Mouse (Mus musculus) MEL (cell line): ENCODE measurements around the gene Stra8. TPM values are rescaled to one million over a fixed set of nuclear protein-coding genes. Genes with fewer than 3 reads are reported as not detected.
A peak's percentile ranks its signal among the peaks of the same experiment; 100 is the strongest.

Experiments used
- DNase-seq: peaks from one replicate; pipeline ENCODE4 v3.0.0; 2011; ENCODE audit warnings: low read depth, low spot score
- H3K27ac ChIP-seq: 2 replicates; pipeline ENCODE4 v1.5.1; 2012; ENCODE audit warnings: low read depth, mild to moderate bottlenecking, control low read depth, low read length, moderate library complexity; ENCODE audit not compliant: control insufficient read depth
- H3K27me3 ChIP-seq, 2 experiments: fragments of 150-350 bp in 1 of 2; sonication (generic) in 1 of 2; 2 replicates each; pipeline ENCODE4 v1.6.1; 2012; ENCODE audit warnings: low read length in 2 of 2, mild to moderate bottlenecking in 2 of 2, improper control_type of control experiment in 1 of 2, moderate library complexity in 1 of 2; ENCODE audit not compliant: insufficient read depth in 2 of 2, control insufficient read depth in 1 of 2
- H3K36me3 ChIP-seq, 2 experiments: 2 replicates each; pipeline ENCODE4 v1.6.1; 2012 to 2014; ENCODE audit warnings: low read length in 2 of 2, improper control_type of control experiment in 1 of 2, inconsistent platforms in 1 of 2, mild to moderate bottlenecking in 1 of 2; ENCODE audit not compliant: insufficient read depth in 2 of 2, control insufficient read depth in 1 of 2
- H3K4me1 ChIP-seq, 2 experiments: fragments of 150-350 bp in 1 of 2; sonication (generic) in 1 of 2; 2 replicates each; pipeline ENCODE4 v1.6.1; 2012; ENCODE audit warnings: low read length in 2 of 2, improper control_type of control experiment in 1 of 2, mild to moderate bottlenecking in 1 of 2; ENCODE audit not compliant: insufficient read depth in 2 of 2, control insufficient read depth in 1 of 2
- H3K4me3 ChIP-seq, 2 experiments: fragments of 150-350 bp in 1 of 2; sonication (generic) in 1 of 2; 2 replicates each; pipeline ENCODE4 v1.5.1; 2012; ENCODE audit warnings: low read depth in 2 of 2, low read length in 2 of 2, mild to moderate bottlenecking in 2 of 2, moderate library complexity in 2 of 2, control low read depth in 1 of 2, improper control_type of control experiment in 1 of 2; ENCODE audit not compliant: control insufficient read depth in 1 of 2, insufficient read depth in 1 of 2
- H3K79me2 ChIP-seq: 2 replicates; pipeline ENCODE4 v1.6.1; 2012; ENCODE audit warnings: mild to moderate bottlenecking, low read length, moderate library complexity; ENCODE audit not compliant: control insufficient read depth, poor library complexity, insufficient read depth
- H3K9ac ChIP-seq: 2 replicates; pipeline ENCODE4 v1.6.1; 2012; ENCODE audit warnings: low read depth, mild to moderate bottlenecking, control low read depth, low read length, moderate library complexity; ENCODE audit not compliant: control insufficient read depth, poor library complexity, severe bottlenecking
- H3K9me3 ChIP-seq: fragments of 150-350 bp; sonication (generic); replicated peaks from 2 replicates; pipeline ENCODE4 v1.6.1; 2012; ENCODE audit warnings: mild to moderate bottlenecking, low read length, improper control_type of control experiment, moderate library complexity; ENCODE audit not compliant: insufficient read depth
- BHLHE40 ChIP-seq: IDR thresholded peaks from 2 replicates; pipeline ENCODE4 v1.6.1; 2012; ENCODE audit warnings: low read depth, mild to moderate bottlenecking, inconsistent platforms, low read length, improper control_type of control experiment, borderline replicate concordance
- CHD1 ChIP-seq: IDR thresholded peaks from 2 replicates; pipeline ENCODE4 v1.6.1; 2012; ENCODE audit warnings: low read depth, mild to moderate bottlenecking, inconsistent platforms, low read length, improper control_type of control experiment
- CHD2 ChIP-seq: IDR thresholded peaks from 2 replicates; pipeline ENCODE4 v1.6.1; 2011; ENCODE audit warnings: low read length, improper control_type of control experiment
- E2F4 ChIP-seq: IDR thresholded peaks from 2 replicates; pipeline ENCODE4 v1.6.1; 2011; ENCODE audit warnings: low read depth, low read length, improper control_type of control experiment, borderline replicate concordance
- EP300 ChIP-seq, 2 experiments: IDR thresholded peaks; 2 replicates each; pipeline ENCODE4 v1.6.1; 2011; ENCODE audit warnings: improper control_type of control experiment in 2 of 2, low read length in 2 of 2, low read depth in 1 of 2, mild to moderate bottlenecking in 1 of 2
- ETS1 ChIP-seq: IDR thresholded peaks from 2 replicates; pipeline ENCODE4 v1.6.1; 2012; ENCODE audit warnings: low read depth, mild to moderate bottlenecking, inconsistent platforms, low read length, improper control_type of control experiment, moderate library complexity
- GABPA ChIP-seq: IDR thresholded peaks from 2 replicates; pipeline ENCODE4 v1.6.1; 2012; ENCODE audit warnings: low read depth, mild to moderate bottlenecking, inconsistent platforms, low read length, improper control_type of control experiment, moderate library complexity
- GATA1 ChIP-seq: IDR thresholded peaks from 2 replicates; pipeline ENCODE4 v1.6.1; 2011; ENCODE audit warnings: low read depth, low read length, improper control_type of control experiment
- JUND ChIP-seq: IDR thresholded peaks from 2 replicates; pipeline ENCODE4 v1.6.1; 2011; ENCODE audit warnings: low read depth, mild to moderate bottlenecking, improper control_type of control experiment, low read length
- KAT2A ChIP-seq: conservative IDR thresholded peaks from 2 replicates; pipeline ENCODE4 v1.6.1; 2012; ENCODE audit warnings: low read depth, low read length, improper control_type of control experiment, inconsistent platforms
- MAX ChIP-seq: IDR thresholded peaks from 2 replicates; pipeline ENCODE4 v1.6.1; 2011; ENCODE audit warnings: low read length, improper control_type of control experiment
- MEF2A ChIP-seq: IDR thresholded peaks from 2 replicates; pipeline ENCODE4 v1.6.1; 2014; ENCODE audit warnings: low read depth, mild to moderate bottlenecking, inconsistent platforms, low read length, improper control_type of control experiment; ENCODE audit not compliant: poor library complexity, insufficient replicate concordance, severe bottlenecking; ENCODE audit errors: extremely low read depth
- MXI1 ChIP-seq: IDR thresholded peaks from 2 replicates; pipeline ENCODE4 v1.6.1; 2011; ENCODE audit warnings: mild to moderate bottlenecking, low read depth, low read length, improper control_type of control experiment
- MYB ChIP-seq: IDR thresholded peaks from 2 replicates; pipeline ENCODE4 v1.6.1; 2011; ENCODE audit warnings: mild to moderate bottlenecking, low read depth, low read length, improper control_type of control experiment
- MYC ChIP-seq: IDR thresholded peaks from 2 replicates; pipeline ENCODE4 v1.6.1; 2011; ENCODE audit warnings: low read depth, mild to moderate bottlenecking, low read length, improper control_type of control experiment, moderate library complexity
- NELFE ChIP-seq: IDR thresholded peaks from 2 replicates; pipeline ENCODE4 v1.6.1; 2011; ENCODE audit warnings: low read depth, low read length, improper control_type of control experiment
- NRF1 ChIP-seq: IDR thresholded peaks from 2 replicates; pipeline ENCODE4 v1.6.1; 2014; ENCODE audit warnings: low read depth, mild to moderate bottlenecking, inconsistent platforms, low read length, improper control_type of control experiment, moderate library complexity; ENCODE audit not compliant: poor library complexity, insufficient read depth, severe bottlenecking
- POLR2A ChIP-seq, 2 experiments: IDR thresholded peaks; 2 replicates each; pipeline ENCODE4 v1.6.1; 2011 to 2012; ENCODE audit warnings: low read length in 2 of 2, mild to moderate bottlenecking in 2 of 2, control low read depth in 1 of 2, improper control_type of control experiment in 1 of 2, low read depth in 1 of 2, moderate library complexity in 1 of 2; ENCODE audit not compliant: control insufficient read depth in 1 of 2, insufficient read depth in 1 of 2, poor library complexity in 1 of 2
- POLR2AphosphoS2 ChIP-seq: IDR thresholded peaks from 2 replicates; pipeline ENCODE4 v1.6.1; 2011; ENCODE audit warnings: low read length, improper control_type of control experiment
- POLR2AphosphoS5 ChIP-seq: IDR thresholded peaks from 2 replicates; pipeline ENCODE4 v1.6.1; 2012; ENCODE audit warnings: low read depth, borderline replicate concordance, mild to moderate bottlenecking, inconsistent platforms, low read length, moderate library complexity, mixed read lengths
- RAD21 ChIP-seq: IDR thresholded peaks from 2 replicates; pipeline ENCODE4 v1.6.1; 2011; ENCODE audit warnings: mild to moderate bottlenecking, low read depth, low read length, improper control_type of control experiment
- RCOR1 ChIP-seq: IDR thresholded peaks from 2 replicates; pipeline ENCODE4 v1.6.1; 2012; ENCODE audit warnings: low read depth, mild to moderate bottlenecking, inconsistent platforms, low read length, improper control_type of control experiment
- SIN3A ChIP-seq: IDR thresholded peaks from 2 replicates; pipeline ENCODE4 v1.6.1; 2012; ENCODE audit warnings: low read length, improper control_type of control experiment, inconsistent platforms
- SMC3 ChIP-seq: IDR thresholded peaks from 2 replicates; pipeline ENCODE4 v1.6.1; 2011; ENCODE audit warnings: low read depth, low read length, improper control_type of control experiment
- TAL1 ChIP-seq: IDR thresholded peaks from 2 replicates; pipeline ENCODE4 v1.6.1; 2012; ENCODE audit warnings: mild to moderate bottlenecking, inconsistent platforms, low read length, moderate library complexity, mixed read lengths
- TBP ChIP-seq: IDR thresholded peaks from 2 replicates; pipeline ENCODE4 v1.8.0; 2011; ENCODE audit warnings: low read depth, low read length, improper control_type of control experiment
- TCF12 ChIP-seq: IDR thresholded peaks from 2 replicates; pipeline ENCODE4 v1.6.1; 2014; ENCODE audit warnings: low read depth, mild to moderate bottlenecking, inconsistent platforms, low read length, improper control_type of control experiment, moderate library complexity
- UBTF ChIP-seq: IDR thresholded peaks from 2 replicates; pipeline ENCODE4 v1.6.1; 2012; ENCODE audit warnings: low read depth, mild to moderate bottlenecking, inconsistent platforms, low read length, improper control_type of control experiment, moderate library complexity, borderline replicate concordance; ENCODE audit not compliant: insufficient read depth
- USF1 ChIP-seq: IDR thresholded peaks from 2 replicates; pipeline ENCODE4 v1.6.1; 2014; ENCODE audit warnings: low read depth, mild to moderate bottlenecking, inconsistent platforms, low read length, improper control_type of control experiment, moderate library complexity
- ZC3H11A ChIP-seq: IDR thresholded peaks from 2 replicates; pipeline ENCODE4 v1.6.1; 2012; ENCODE audit warnings: low read depth, mild to moderate bottlenecking, inconsistent platforms, low read length, improper control_type of control experiment
- ZKSCAN1 ChIP-seq: IDR thresholded peaks from 2 replicates; pipeline ENCODE4 v1.6.1; 2012; ENCODE audit warnings: low read depth, mild to moderate bottlenecking, inconsistent platforms, low read length, improper control_type of control experiment, moderate library complexity
- ZMIZ1 ChIP-seq: IDR thresholded peaks from 2 replicates; pipeline ENCODE4 v1.6.1; 2012; ENCODE audit warnings: low read depth, mild to moderate bottlenecking, inconsistent platforms, low read length, improper control_type of control experiment, moderate library complexity
- ZNF384 ChIP-seq: IDR thresholded peaks from 2 replicates; pipeline ENCODE4 v1.6.1; 2012; ENCODE audit warnings: low read depth, mild to moderate bottlenecking, inconsistent platforms, low read length, improper control_type of control experiment
- polyA plus RNA-seq, 2 experiments: library from polyadenylated mRNA; stranded (reverse) in 1 of 2; unstranded in 1 of 2; fragments of >175 nt in 1 of 2; fragments of >200 nt in 1 of 2; gene quantifications; 2 replicates each; pipeline versions ENCODE4 v1.2.1 to v1.2.4; 2012; ENCODE audit warnings: low replicate concordance in 2 of 2, low read depth in 1 of 2; ENCODE audit not compliant: insufficient read length in 2 of 2, insufficient read depth in 1 of 2, missing spikeins in 1 of 2
- total RNA-seq: library from RNA; depleted of rRNA; stranded (reverse); fragments of 300-350 nt; gene quantifications from 2 replicates; pipeline ENCODE4 v1.2.3, GENCODE M21; 2012

Gene Stra8
- total and polyA plus RNA-seq, 3 experiments, result not detected

DNA sequence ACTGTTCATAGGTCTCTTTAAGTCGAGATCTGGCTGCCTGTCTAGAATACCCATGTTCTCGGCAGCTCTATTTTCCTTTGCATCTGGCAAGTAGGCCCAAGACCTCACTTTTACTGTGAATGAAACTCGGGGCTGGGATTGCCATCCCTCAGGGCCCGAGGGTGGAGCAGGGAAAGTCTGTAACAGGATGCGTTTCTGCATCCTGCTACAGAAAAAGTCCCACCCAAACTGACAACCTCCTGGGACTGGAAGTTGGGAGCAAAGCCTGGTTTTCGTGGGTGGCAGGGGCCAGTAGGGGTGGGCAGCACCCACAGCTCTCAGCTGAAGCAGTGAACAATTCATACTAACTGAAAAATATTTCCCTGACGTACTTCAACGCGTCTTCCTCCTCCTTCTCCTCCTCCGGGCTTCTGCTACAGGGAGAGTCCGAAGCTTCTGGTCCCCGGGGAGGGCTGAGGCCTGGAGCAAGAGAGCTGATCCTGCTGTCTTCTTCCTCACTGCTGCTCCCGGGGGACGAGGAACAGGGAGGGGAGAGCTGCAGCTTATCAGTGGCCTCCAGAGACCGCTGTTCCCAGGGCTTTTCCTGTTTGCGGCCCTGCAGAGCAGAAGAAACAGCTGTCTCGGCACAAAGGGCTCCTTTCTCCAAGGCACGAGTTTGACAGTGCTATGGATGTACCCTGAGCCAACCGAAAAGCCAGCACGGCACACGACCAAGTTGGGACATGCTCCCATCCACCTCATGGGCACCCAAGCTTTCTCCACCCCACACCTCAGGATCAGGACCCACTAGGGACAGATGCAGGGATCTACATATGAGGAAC, 45.7 kb upstream of the Stra8 start (continued):
- TF ChIP-seq KAT2A (no peak), ZNF384 (no peak; the same call in 1 of the 2 replicates), ETS1 (peak; percentile 98), NRF1 (no peak)
- TF ChIP-seq, all 39 proteins: peak for 21

- peak overlapping the region; percentile 92 for H3K9ac ChIP-seq
- H3K27ac ChIP-seq, result peak overlapping the region; percentile 98
- H3K4me1 ChIP-seq, result peaks cover 10 to 48% of the 10 kb centered on the region in 2 experiments
- H3K79me2 ChIP-seq, result peaks cover 13% of the 10 kb centered on the region
- no peaks in the 10 kb centered on the region for H3K27me3 ChIP-seq
- H3K36me3 ChIP-seq, result peaks cover 0 to 24% of the 10 kb centered on the region in 2 experiments; a peak in 2 of 4 replicates
- DNase-seq, result peak; percentile 90
- H3K9me3 ChIP-seq, result no peaks in the 10 kb centered on the region
- H3K4me3 ChIP-seq, result peak overlapping the region; percentile 40 to 80
- no peak for TF ChIP-seq MYB
- no peak for TF ChIP-seq CHD2
- TF ChIP-seq SIN3A, result peak; percentile 5; the same call in 1 of the 2 replicates
- no peak for TF ChIP-seq SMC3
- TF ChIP-seq BHLHE40, result peak; percentile 63
- TF ChIP-seq TBP, result peak; percentile 69
- no peak for TF ChIP-seq RAD21
- TF ChIP-seq ZNF384, result no peak
- TF ChIP-seq ETS1, result peak; percentile 45
- TF ChIP-seq NRF1, result no peak
- no peak for TF ChIP-seq MXI1
- TF ChIP-seq E2F4, result no peak
- TF ChIP-seq CHD1, result no peak
- no peak for TF ChIP-seq ZKSCAN1
- no peak for TF ChIP-seq POLR2AphosphoS2
- TF ChIP-seq JUND, result no peak
- TF ChIP-seq GABPA, result no peak
- TF ChIP-seq ZMIZ1, result 0 out of 2 replicates have a peak, but pooled peaks have one; percentile 44
- TF ChIP-seq UBTF, result no peak
- TF ChIP-seq RCOR1, result no peak
- TF ChIP-seq POLR2A (IDR thresholded peaks at IDR 0.05; ENCODE audit: control insufficient read depth in 1 of 2, insufficient read depth in 1 of 2, low read depth in 1 of 2, low read length in 2 of 2, poor library complexity in 1 of 2), result peak in 1 of 2 experiments; percentile 57; a peak in 3 of 4 replicates
- no peak for TF ChIP-seq ZC3H11A
- no peak for TF ChIP-seq MEF2A
- no peak for TF ChIP-seq TAL1
- no peak for TF ChIP-seq KAT2A
- peak; percentile 95 for TF ChIP-seq USF1
- TF ChIP-seq GATA1, result no peak
- TF ChIP-seq POLR2AphosphoS5, result 0 out of 2 replicates have a peak, but pooled peaks have one; percentile 66
- TF ChIP-seq TCF12, result no peak; the same call in 1 of the 2 replicates
- peak; percentile 69 for TF ChIP-seq MYC
- TF ChIP-seq NELFE, result peak; percentile 61
- no peak for TF ChIP-seq EP300 (IDR thresholded peaks at IDR 0.05; ENCODE audit: low read depth in 1 of 2, low read length in 2 of 2)
- TF ChIP-seq MAX, result peak; percentile 87
Measured at GRCm38 (mm10) chr6:34875268-34875761, 44.6 kb upstream of the Stra8 start.
